Mouse (Mus musculus) left cerebral cortex, adult 2 months (tissue): ENCODE data around the gene Ccdc149. TPM values are rescaled to one million over a fixed set of nuclear protein-coding genes. Genes with fewer than 3 reads are reported as not detected.

Experiments used
- DNase-seq, 2 experiments: peaks; one replicate each; pipeline ENCODE4 v3.0.0; 2021 to 2022; ENCODE audit warnings: low spot score in 2 of 2, mixed read lengths in 1 of 2; ENCODE audit errors: extremely low spot score in 1 of 2
- H3K27ac ChIP-seq: fragments of 200-600 bp; 2 replicates; pipeline ENCODE4 v1.8.1; 2022
- H3K4me3 ChIP-seq: fragments of 200-600 bp; 2 replicates; pipeline ENCODE4 v1.8.1; 2022
- CTCF ChIP-seq: fragments of 200-600 bp; IDR thresholded peaks from 2 replicates; pipeline ENCODE4 v1.8.1; 2022; ENCODE audit warnings: antibody characterized with exemption, mild to moderate bottlenecking, moderate library complexity
- intact Hi-C: fragments of 180-260 bp; cut with DNase I; formaldehyde crosslinking; loops from one replicate; pipeline ENCODE4 v1.15.1; 2025
- long read RNA-seq, 2 experiments: library from polyadenylated mRNA; stranded (forward); transcript quantifications; one replicate each; pipeline ENCODE4 v2.0.0; 2021; ENCODE audit warnings: borderline mapping rate in 2 of 2
- total RNA-seq, 2 experiments: library from RNA; stranded (reverse); gene quantifications; 2 replicates each; pipeline ENCODE4 v1.2.3; 2021

Gene Ccdc149
- total RNA-seq: 10 to 100 TPM; 68.2 to 75.8 TPM
- long read RNA-seq, experiment 1, partial matches to known transcripts: 2 of 139 reads
- long read RNA-seq, experiment 1, other reads (novel, unspliced or antisense): 134 of 139 reads
- long read RNA-seq, experiment 2, transcript Ccdc149-201 (12 exons, 3,295 nt): major isoform, 10 of 103 reads
- long read RNA-seq, experiment 2, partial matches to known transcripts: 5 of 103 reads
- long read RNA-seq, experiment 2, other reads (novel, unspliced or antisense): 88 of 103 reads

- intact Hi-C loops: loop anchor here (1.0 to 5.0 kb wide), 2 partner anchors 80 to 284 kb away; no protein-coding TSS in a partner anchor
- H3K4me3 ChIP-seq: peak within 1 kb of the TSS; percentile 88
- peak within 1 kb of the TSS; percentile 99 for H3K27ac ChIP-seq
- TF ChIP-seq CTCF: no peak
- DNase-seq: peak; percentile 83 to 85
Observed at GRCm38 (mm10) chr5:52470991-52471801, at the start of gene Ccdc149. Gene Ccdc149, minus strand, starts transcription at chr5:52471521.

- no peak for DNase-seq
- intact Hi-C loops: loop anchor here (5.0 kb wide), 3 partner anchors 137 to 388 kb away; no protein-coding TSS in a partner anchor
- no peak for TF ChIP-seq CTCF
- Histone ChIP-seq H3K27ac (no peak overlapping the region), H3K4me3 (no peak overlapping the region)
Observed at GRCm38 (mm10) chr5:52519921-52520320, 48.6 kb upstream of the Ccdc149 start.

- intact Hi-C loops: loop anchor here (5.0 kb wide), 2 partner anchors 141 to 306 kb away; no protein-coding TSS in a partner anchor
- Histone ChIP-seq H3K4me3 (peak overlapping the region; percentile 28), H3K27ac (no peak overlapping the region)
- no peak for TF ChIP-seq CTCF
- DNase-seq: peak in 1 of 2 experiments; percentile 28
Observed at GRCm38 (mm10) chr5:52516072-52516476, 44.8 kb upstream of the Ccdc149 start.

- H3K27ac ChIP-seq: no peak overlapping the region
- TF ChIP-seq CTCF: peak; percentile 85
- peak; percentile 64 to 79 for DNase-seq
- H3K4me3 ChIP-seq: peak overlapping the region; percentile 28
- intact Hi-C loops: loop anchor here (5.0 kb wide), 2 partner anchors 142 to 307 kb away; no protein-coding TSS in a partner anchor
Observed at GRCm38 (mm10) chr5:52515246-52516021, 44.1 kb upstream of the Ccdc149 start.

GRCm38 (mm10) chr5:52511089-52511488 lies 39.8 kb upstream of the Ccdc149 start:
- intact Hi-C loops: no loop called here
- DNase-seq: no peak
- Histone ChIP-seq H3K27ac (no peak overlapping the region), H3K4me3 (no peak overlapping the region)
- no peak for TF ChIP-seq CTCF

- H3K4me3 ChIP-seq: no peak overlapping the region
- TF ChIP-seq CTCF: no peak
- no peak for DNase-seq
- intact Hi-C loops: no loop called here
- H3K27ac ChIP-seq: no peak overlapping the region
Observed at GRCm38 (mm10) chr5:52509416-52509815, 38.1 kb upstream of the Ccdc149 start.

GRCm38 (mm10) chr5:52504666-52505065 lies 33.3 kb upstream of the Ccdc149 start:
- no peak for DNase-seq
- H3K27ac ChIP-seq: no peak overlapping the region
- no peak overlapping the region for H3K4me3 ChIP-seq
- intact Hi-C loops: no loop called here
- no peak for TF ChIP-seq CTCF

- Histone ChIP-seq H3K27ac (no peak overlapping the region), H3K4me3 (no peak overlapping the region)
- no peak for TF ChIP-seq CTCF
- no peak for DNase-seq
- intact Hi-C loops: no loop called here
Observed at GRCm38 (mm10) chr5:52504148-52504547, 32.8 kb upstream of the Ccdc149 start.

GRCm38 (mm10) chr5:52495671-52496070 lies 24.4 kb upstream of the Ccdc149 start:
- DNase-seq: no peak
- H3K27ac ChIP-seq: no peak overlapping the region
- H3K4me3 ChIP-seq: no peak overlapping the region
- TF ChIP-seq CTCF: no peak
- intact Hi-C loops: no loop called here

- intact Hi-C loops: no loop called here
- no peak for TF ChIP-seq CTCF
- no peak overlapping the region for H3K27ac ChIP-seq
- H3K4me3 ChIP-seq: no peak overlapping the region
- DNase-seq: no peak
Observed at GRCm38 (mm10) chr5:52491496-52491895, 20.2 kb upstream of the Ccdc149 start.

- TF ChIP-seq CTCF: no peak
- H3K4me3 ChIP-seq: no peak overlapping the region
- intact Hi-C loops: no loop called here
- no peak for DNase-seq
- no peak overlapping the region for H3K27ac ChIP-seq
Observed at GRCm38 (mm10) chr5:52487559-52488430, 16.5 kb upstream of the Ccdc149 start.
